Mouse (Mus musculus): ENCODE measurements around the gene Erc2.

The Erc2 gene

GRCm38 (mm10) chr14:27927369-27927768, 305.1 kb downstream of the Erc2 start:
- in situ Hi-C loops (cut with MboI, MseI): no loop called here

GRCm38 (mm10) chr14:27933533-27933932, 311.3 kb downstream of the Erc2 start:
- in situ Hi-C loops (cut with MboI, MseI): no loop called here

- in situ Hi-C loops (cut with MboI, MseI): no loop called here
Observed at GRCm38 (mm10) chr14:27935714-27936113, 313.5 kb downstream of the Erc2 start.

GRCm38 (mm10) chr14:27937922-27938321, 315.7 kb downstream of the Erc2 start:
- in situ Hi-C loops (cut with MboI, MseI): no loop called here

- in situ Hi-C loops (cut with MboI, MseI): no loop called here
Observed at GRCm38 (mm10) chr14:27945276-27945675, 323.0 kb downstream of the Erc2 start.

GRCm38 (mm10) chr14:27946211-27946610, 324.0 kb downstream of the Erc2 start:
- in situ Hi-C loops (cut with MboI, MseI): no loop called here

- in situ Hi-C loops (cut with MboI, MseI): no loop called here
Observed at GRCm38 (mm10) chr14:27948391-27948790, 326.2 kb downstream of the Erc2 start.

- in situ Hi-C loops (cut with MboI, MseI): no loop called here
Observed at GRCm38 (mm10) chr14:27953814-27954213, 331.6 kb downstream of the Erc2 start.

- in situ Hi-C loops (cut with MboI, MseI): no loop called here
Observed at GRCm38 (mm10) chr14:27956801-27957200, 334.6 kb downstream of the Erc2 start.

GRCm38 (mm10) chr14:27973701-27974100, 351.5 kb downstream of the Erc2 start:
- in situ Hi-C loops (cut with MboI, MseI): no loop called here

- in situ Hi-C loops (cut with MboI, MseI): no loop called here
Observed at GRCm38 (mm10) chr14:27975661-27976060, 353.4 kb downstream of the Erc2 start.

- in situ Hi-C loops (cut with MboI, MseI): no loop called here
Observed at GRCm38 (mm10) chr14:27984758-27985157, 362.5 kb downstream of the Erc2 start.

- in situ Hi-C loops (cut with MboI, MseI): no loop called here
Observed at GRCm38 (mm10) chr14:27985201-27985600, 363.0 kb downstream of the Erc2 start.

GRCm38 (mm10) chr14:27987422-27987821, 365.2 kb downstream of the Erc2 start:
- in situ Hi-C loops (cut with MboI, MseI): no loop called here

- in situ Hi-C loops (cut with MboI, MseI): no loop called here
Observed at GRCm38 (mm10) chr14:27998551-27998950, 376.3 kb downstream of the Erc2 start.

- in situ Hi-C loops (cut with MboI, MseI): loop anchor here in 1 of 2 experiments (10.0 kb wide), 1 partner anchor 211 kb away; no protein-coding TSS in a partner anchor
Observed at GRCm38 (mm10) chr14:28004023-28004422, 381.8 kb downstream of the Erc2 start.

- in situ Hi-C loops (cut with MboI, MseI): no loop called here
Observed at GRCm38 (mm10) chr14:28010536-28011280, 388.5 kb downstream of the Erc2 start.

GRCm38 (mm10) chr14:28023199-28023598, 401.0 kb downstream of the Erc2 start:
- in situ Hi-C loops (cut with MboI, MseI): no loop called here

- in situ Hi-C loops (cut with MboI, MseI): no loop called here
Observed at GRCm38 (mm10) chr14:28030870-28031269, 408.6 kb downstream of the Erc2 start.

GRCm38 (mm10) chr14:28035013-28035412, 412.8 kb downstream of the Erc2 start:
- in situ Hi-C loops (cut with MboI, MseI): no loop called here

- in situ Hi-C loops (cut with MboI, MseI): no loop called here
Observed at GRCm38 (mm10) chr14:28043095-28043494, 420.9 kb downstream of the Erc2 start.

GRCm38 (mm10) chr14:28051646-28052045, 429.4 kb downstream of the Erc2 start:
- in situ Hi-C loops (cut with MboI, MseI): no loop called here

- in situ Hi-C loops (cut with MboI, MseI): no loop called here
Observed at GRCm38 (mm10) chr14:28057159-28057884, 435.1 kb downstream of the Erc2 start.
